Mouse (Mus musculus): ENCODE measurements at regions not wholly inside any gene's neighbourhood (a gene's known extent, or its start where the extent isn't known, plus 50 kb on each side); places are given as distances from the start of the nearest gene placed in this dataset.
A peak's percentile ranks its signal among the peaks of the same experiment; 100 is the strongest.
"Not testable (repeated sequence)": the region's sequence is repeated elsewhere in the genome, so short reads cannot be mapped to it uniquely, and the experiment has no call there.

DNA sequence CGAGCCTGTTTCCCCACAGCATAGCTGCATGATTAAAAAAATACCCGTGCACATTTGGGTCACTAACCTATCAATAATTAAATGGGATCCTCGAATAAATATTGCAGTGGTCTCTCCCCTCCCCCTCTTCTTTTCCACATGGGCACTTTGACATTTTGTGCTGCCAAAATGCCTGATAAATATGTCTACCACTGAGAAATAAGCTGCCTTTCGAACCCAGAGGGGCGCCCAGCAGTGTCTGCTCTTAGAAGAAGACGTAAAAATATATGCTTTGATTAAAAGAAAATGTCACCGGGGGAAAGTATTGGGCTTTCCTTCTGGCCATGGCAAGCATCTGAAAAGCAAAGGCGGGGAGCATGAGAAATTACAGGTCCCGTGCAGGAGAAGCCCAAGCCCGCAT lies 152.6 kb upstream of the Frmd4a start:
- no peak for DNase-seq

DNA sequence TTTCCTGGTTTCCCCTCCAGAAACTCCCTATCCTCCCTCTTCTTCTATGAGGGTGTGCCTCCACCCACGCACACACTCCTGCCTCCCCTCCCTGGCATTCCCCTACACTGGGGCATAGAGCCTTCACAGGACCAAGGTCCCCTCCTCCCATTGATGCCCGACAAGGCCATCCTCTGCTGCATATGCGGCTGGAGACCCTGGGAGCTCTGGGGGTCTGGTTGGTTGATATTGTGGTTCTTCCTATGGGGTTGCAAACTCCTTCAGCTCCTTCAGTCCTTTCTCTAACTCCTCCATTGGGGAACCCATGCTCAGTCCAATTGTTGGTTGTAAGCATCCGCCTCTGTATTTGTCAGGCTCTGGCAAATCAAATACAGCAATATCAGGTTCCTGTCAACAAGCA lies 150.8 kb upstream of the Frmd4a start:
- not testable (repeated sequence) for DNase-seq

DNA sequence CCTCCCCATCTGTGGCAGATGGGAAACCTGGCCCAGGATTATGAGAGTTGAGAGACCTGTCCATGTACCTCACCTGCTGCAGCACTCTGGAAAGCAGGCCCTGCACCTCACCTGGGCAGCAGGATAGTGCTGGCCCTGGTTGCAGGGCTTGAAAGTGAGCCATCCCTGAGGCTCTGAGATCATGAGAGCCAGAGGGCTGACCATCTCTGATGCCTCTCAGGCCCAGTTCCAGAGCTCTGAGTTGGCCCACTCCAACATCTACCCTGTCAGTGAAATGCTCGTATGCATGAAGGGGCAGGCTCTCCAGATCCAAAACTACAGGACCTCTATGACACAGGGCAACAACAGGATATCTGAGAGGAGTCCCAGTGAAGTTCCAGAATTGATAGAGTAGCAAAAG lies 147.8 kb upstream of the Frmd4a start:
- no peak for DNase-seq

- no peak for DNase-seq
Measured at GRCm38 (mm10) chr2:3871748-3872147, 145.8 kb upstream of the Frmd4a start.

DNA sequence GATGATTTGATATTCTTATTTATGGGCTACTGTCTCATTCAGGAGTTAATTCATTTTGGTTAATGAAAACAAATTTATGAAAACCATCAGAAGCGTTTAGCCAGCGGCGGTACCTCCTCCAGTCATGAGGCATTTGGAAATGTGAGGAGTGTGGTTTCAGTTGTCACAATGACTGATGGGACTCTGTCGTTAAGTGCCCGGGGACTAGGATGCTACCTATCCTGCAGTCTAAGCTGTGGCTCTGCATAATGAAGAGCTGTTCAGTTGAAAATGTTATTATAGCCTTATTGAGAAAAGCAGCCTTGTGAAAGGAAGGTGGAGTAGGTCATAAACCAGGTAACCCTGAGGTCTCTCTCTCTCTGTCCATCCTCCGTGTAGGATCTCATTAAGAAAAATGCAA lies 130.5 kb upstream of the Frmd4a start:
- no peak for DNase-seq

DNA sequence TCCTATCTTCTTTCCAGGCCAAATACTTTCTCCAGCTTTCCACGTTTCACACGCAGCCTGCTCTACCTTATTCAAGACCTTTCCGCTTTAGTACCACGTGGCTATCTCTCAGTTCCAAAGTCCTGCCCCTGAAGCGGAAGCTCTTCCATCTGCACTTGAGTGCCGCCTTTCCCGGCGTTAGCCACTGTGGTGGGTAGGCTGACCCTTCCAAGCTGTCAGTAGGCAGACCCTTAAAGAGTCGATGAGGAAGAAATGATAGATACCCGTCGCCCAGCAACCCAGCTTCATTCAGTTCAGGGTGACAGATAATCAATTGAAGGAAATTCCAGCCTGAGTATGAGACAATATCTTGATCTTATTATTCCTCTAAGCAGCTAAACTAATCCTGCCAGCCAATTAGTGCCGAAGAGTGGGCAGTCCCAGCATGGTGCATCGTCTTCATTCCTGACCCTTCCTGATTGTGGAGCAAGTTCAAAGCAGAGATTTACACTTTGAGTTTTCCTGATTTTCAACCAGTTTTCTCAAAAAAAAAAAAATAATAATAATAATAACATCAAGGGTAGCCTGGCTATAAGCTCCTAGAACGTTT lies 129.6 kb upstream of the Frmd4a start:
- DNase-seq, result peak in 1 of 2 experiments; percentile 4

GRCm38 (mm10) chr2:3889381-3889780 lies 128.1 kb upstream of the Frmd4a start:
- DNase-seq, result no peak

- no peak for DNase-seq
Measured at GRCm38 (mm10) chr2:3890462-3890861, 127.1 kb upstream of the Frmd4a start.

- DNase-seq, result no peak
Measured at GRCm38 (mm10) chr2:3907026-3907425, 110.5 kb upstream of the Frmd4a start.

GRCm38 (mm10) chr2:3908192-3908591 lies 109.3 kb upstream of the Frmd4a start:
- DNase-seq, result peak; percentile 19 to 40

DNA sequence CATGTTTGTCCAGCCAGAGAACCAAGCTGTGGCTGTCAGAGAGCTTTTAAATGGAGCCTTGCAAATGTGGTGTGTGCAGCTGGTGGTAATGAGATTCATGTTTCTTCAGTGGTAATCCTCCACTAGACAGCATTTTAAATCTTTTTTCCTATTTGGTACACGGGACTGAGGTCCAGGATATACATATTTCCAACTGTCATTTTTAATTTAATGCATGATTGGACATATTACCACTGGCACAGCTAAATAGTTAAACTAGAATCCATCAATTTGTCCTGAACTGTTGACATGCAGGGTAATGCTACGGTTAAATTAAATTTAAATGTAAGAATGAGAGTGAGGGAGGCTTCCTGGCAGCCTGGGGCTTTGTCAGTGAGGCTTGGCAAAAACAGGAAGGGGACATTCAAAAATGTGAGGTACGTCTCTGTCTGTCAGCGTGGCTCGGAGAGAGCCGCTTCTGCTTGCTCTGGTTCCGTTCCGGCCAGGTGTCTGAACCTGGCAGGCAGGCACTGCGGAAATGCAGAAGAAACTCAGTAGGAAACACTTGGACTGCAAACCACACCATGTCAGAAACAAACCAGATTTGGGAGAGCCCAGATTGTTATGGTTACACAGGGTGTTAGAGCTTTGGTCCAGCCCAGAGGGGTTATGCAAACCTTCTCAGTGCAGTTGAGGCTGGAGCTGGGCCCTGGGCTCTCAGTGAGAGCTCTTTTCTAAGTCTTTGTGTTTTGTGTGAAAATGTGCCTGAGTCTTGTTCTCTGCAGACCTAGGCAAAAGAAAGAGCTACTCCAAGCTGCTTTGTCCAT lies 107.2 kb upstream of the Frmd4a start:
- no peak for DNase-seq

GRCm38 (mm10) chr2:3915141-3915540 lies 102.4 kb upstream of the Frmd4a start:
- no peak for DNase-seq

GRCm38 (mm10) chr2:3916365-3916764 lies 101.2 kb upstream of the Frmd4a start:
- no peak for DNase-seq

- no peak for DNase-seq
Measured at GRCm38 (mm10) chr2:3918156-3918555, 99.4 kb upstream of the Frmd4a start.

DNA sequence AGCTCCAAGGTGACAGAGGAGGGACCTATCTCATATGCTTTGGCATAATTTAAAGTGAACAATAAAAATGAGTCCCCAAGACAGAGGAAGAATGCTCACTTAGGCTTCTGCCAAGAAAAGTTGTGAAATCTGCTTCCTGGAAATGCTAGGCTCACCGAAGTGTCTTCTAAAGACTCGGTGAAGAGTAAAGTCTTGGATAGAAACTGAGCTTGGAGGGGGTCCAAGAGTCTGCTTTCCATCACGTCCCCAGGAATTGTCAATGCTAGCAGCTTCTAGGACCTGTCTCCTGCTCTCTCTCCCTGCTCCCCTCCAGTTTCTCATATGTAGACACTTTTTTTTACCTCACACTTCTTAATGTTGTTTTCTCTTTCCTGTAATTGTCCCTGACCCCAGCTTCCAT lies 97.6 kb upstream of the Frmd4a start:
- no peak for DNase-seq

GRCm38 (mm10) chr2:3921084-3921483 lies 96.4 kb upstream of the Frmd4a start:
- not testable (repeated sequence) for DNase-seq

- no peak for DNase-seq
Measured at GRCm38 (mm10) chr2:3922739-3923138, 94.8 kb upstream of the Frmd4a start.

GRCm38 (mm10) chr2:3924696-3925095 lies 92.8 kb upstream of the Frmd4a start:
- no peak for DNase-seq

- no peak for DNase-seq
Measured at GRCm38 (mm10) chr2:3925199-3925598, 92.3 kb upstream of the Frmd4a start.

DNA sequence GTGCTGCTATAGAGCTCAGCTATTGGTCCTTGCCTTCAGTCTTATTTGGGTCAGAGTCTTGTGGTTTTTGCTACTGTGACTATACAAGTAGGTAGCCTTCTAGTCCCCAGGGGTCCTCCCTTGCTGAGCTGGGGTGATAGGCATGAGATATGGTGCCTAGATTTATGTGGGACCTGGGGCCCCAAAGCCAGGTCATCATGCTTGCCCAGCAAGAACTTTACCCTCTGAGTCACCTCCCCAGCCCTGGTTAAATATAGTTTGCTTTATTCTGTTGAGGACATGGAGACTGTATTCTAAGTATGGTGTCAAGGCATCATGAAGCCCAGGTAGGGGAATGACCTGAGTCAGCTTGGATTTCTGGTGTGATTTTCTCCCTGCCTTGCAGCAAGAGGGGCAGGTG lies 91.4 kb upstream of the Frmd4a start:
- no peak for DNase-seq

DNA sequence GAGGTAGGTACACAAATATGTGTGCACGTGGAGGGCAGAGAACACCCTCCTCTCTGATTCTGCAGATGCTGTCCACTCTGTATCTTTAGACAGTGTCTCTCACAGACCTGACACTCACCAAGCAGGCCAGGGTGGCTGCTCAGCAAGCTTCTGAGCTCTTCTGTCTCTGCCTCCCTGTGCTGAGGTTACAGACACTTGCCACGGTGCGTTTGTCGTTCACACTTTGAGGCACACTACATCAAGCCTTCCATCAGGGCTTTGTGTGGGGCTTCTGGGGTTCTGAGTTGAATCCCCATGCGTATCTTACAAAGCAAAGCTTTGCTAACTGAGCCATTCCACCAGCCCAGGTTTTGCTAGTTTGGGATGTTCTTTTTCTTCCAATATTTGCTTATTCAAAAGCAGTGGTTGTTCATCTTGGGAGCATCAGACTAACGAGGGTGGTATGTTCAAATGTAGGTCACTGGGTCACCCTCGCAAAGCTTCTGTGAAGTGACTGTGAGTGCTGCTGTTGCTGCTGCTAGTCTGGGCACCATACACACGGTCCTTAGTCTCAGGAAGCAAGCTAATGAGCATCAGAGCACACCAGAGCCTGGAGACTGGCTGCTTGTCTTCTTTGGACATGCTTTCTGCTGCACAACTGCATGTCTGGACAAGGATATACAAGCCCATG lies 90.2 kb upstream of the Frmd4a start:
- no peak for DNase-seq

GRCm38 (mm10) chr2:3927853-3928252 lies 89.7 kb upstream of the Frmd4a start:
- DNase-seq, result no peak

DNA sequence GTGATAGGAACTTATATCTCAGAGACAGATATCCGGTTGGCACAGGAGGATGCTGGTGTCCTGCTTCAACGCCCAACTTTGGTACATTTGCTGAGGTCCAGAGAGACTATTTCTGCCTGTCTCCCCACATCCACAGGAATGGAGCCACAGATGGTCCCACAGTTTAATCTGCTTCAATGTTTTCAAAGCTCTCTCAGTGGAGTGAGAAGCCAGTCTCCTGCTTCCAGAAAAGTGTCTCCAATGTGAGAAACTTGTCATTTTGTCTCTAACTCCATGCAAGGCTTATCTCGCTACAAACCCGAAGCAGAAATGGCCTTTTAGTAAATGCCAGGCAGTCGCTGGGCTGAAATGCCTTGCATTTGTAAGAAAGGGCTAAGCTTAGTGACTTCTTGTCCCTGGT lies 86.9 kb upstream of the Frmd4a start:
- no peak for DNase-seq

GRCm38 (mm10) chr2:3940786-3941185 lies 76.7 kb upstream of the Frmd4a start:
- DNase-seq, result no peak
